Mouse (Mus musculus) heart, embryonic 13.5 days (tissue): ENCODE results near the gene Amotl1. TPM values are rescaled to one million over a fixed set of nuclear protein-coding genes. Genes with fewer than 3 reads are reported as not detected.

Source experiments
- ATAC-seq: fragments of 200-750 bp; cut with Nextera tagmentation; 2 replicates; pipeline ENCODE4 v1.8.0; 2017; ENCODE audit warnings: moderate TSS enrichment; ENCODE audit not compliant: insufficient number of reproducible peaks, low FRiP score, low TSS enrichment; ENCODE audit errors: extremely low read depth
- H3K27ac ChIP-seq: fragments of 300-500 bp; sonication (generic); replicated peaks from 2 replicates; pipeline ENCODE4 v1.5.1; 2015; ENCODE audit warnings: moderate library complexity, mild to moderate bottlenecking, inconsistent platforms
- H3K27me3 ChIP-seq: fragments of 300-500 bp; sonication (generic); replicated peaks from 2 replicates; pipeline ENCODE4 v1.6.1; 2015; ENCODE audit warnings: mild to moderate bottlenecking, inconsistent platforms
- H3K36me3 ChIP-seq: fragments of 300-500 bp; sonication (generic); 2 replicates; pipeline ENCODE4 v1.6.1; 2015; ENCODE audit warnings: mild to moderate bottlenecking, inconsistent platforms
- H3K4me1 ChIP-seq: fragments of 300-500 bp; sonication (generic); 2 replicates; pipeline ENCODE4 v1.6.1; 2015; ENCODE audit warnings: inconsistent platforms
- H3K4me2 ChIP-seq: fragments of 300-500 bp; sonication (generic); 2 replicates; pipeline ENCODE4 v1.6.1; 2015; ENCODE audit warnings: inconsistent platforms, mild to moderate bottlenecking, moderate library complexity
- H3K4me3 ChIP-seq: fragments of 300-500 bp; sonication (generic); 2 replicates; pipeline ENCODE4 v1.5.1; 2015; ENCODE audit warnings: moderate library complexity, mild to moderate bottlenecking, inconsistent platforms
- H3K9ac ChIP-seq: fragments of 300-500 bp; sonication (generic); 2 replicates; pipeline ENCODE4 v1.6.1; 2015; ENCODE audit warnings: inconsistent platforms, mild to moderate bottlenecking, moderate library complexity
- H3K9me3 ChIP-seq: fragments of 300-500 bp; sonication (generic); 2 replicates; pipeline ENCODE4 v1.6.1; 2016; ENCODE audit warnings: inconsistent platforms
- WGBS: fragments of 180-500 bp; shearing (Covaris S2); methylation state at CpG from one replicate; pipeline ENCODE4 v1.1.7; 2015; ENCODE audit warnings: mixed read lengths; 5-methylcytosine and 5-hydroxymethylcytosine counted together
- polyA plus RNA-seq: library from polyadenylated mRNA; unstranded; fragments of >200 nt; fragmentation: Nextera tagmentation; extraction: Ambion mirVana; gene quantifications from 2 replicates; pipeline ENCODE4 v1.2.1, GENCODE M21; 2015

Gene Amotl1
- polyA plus RNA-seq, 1 experiment from 2014 or later = 15.7 TPM

GRCm38 (mm10) chr9:14663591-14663990 is 18.7 kb upstream of the Amotl1 start:
- Histone ChIP-seq H3K9me3 (no peaks in the 10 kb centered on the region), H3K4me1 (peaks cover 29% of the 10 kb centered on the region), H3K27me3 (no peaks in the 10 kb centered on the region), H3K36me3 (no peaks in the 10 kb centered on the region), H3K4me2 (no peak overlapping the region), H3K9ac (no peak overlapping the region), H3K4me3 (no peak overlapping the region), H3K27ac (no peak overlapping the region)
- 91% methylated on average over 2 of the region's 2 CpGs for WGBS
- no peak for ATAC-seq

GRCm38 (mm10) chr9:14662876-14663275 is 18.0 kb upstream of the Amotl1 start:
- WGBS = 50% methylated on average over 7 of the region's 7 CpGs
- Histone ChIP-seq H3K27me3 (no peaks in the 10 kb centered on the region), H3K9ac (no peak overlapping the region), H3K36me3 (no peaks in the 10 kb centered on the region), H3K4me3 (no peak overlapping the region), H3K27ac (no peak overlapping the region), H3K4me2 (no peak overlapping the region), H3K4me1 (peaks cover 29% of the 10 kb centered on the region), H3K9me3 (no peaks in the 10 kb centered on the region)
- ATAC-seq = no peak

GRCm38 (mm10) chr9:14662138-14662537 is 17.3 kb upstream of the Amotl1 start:
- H3K9ac ChIP-seq = no peak overlapping the region

GRCm38 (mm10) chr9:14657926-14658325 is 13.1 kb upstream of the Amotl1 start:
- no peak overlapping the region for H3K4me3 ChIP-seq
- no peak overlapping the region for H3K27ac ChIP-seq
- H3K4me2 ChIP-seq = no peak overlapping the region
- H3K36me3 ChIP-seq = no peaks in the 10 kb centered on the region
- ATAC-seq = no peak
- H3K4me1 ChIP-seq = peaks cover 23% of the 10 kb centered on the region
- H3K27me3 ChIP-seq = no peaks in the 10 kb centered on the region
- WGBS = 45% methylated on average over 2 of the region's 2 CpGs
- H3K9ac ChIP-seq = no peak overlapping the region
- no peaks in the 10 kb centered on the region for H3K9me3 ChIP-seq

More at GRCm38 (mm10) chr9:14662138-14662537, 17.3 kb upstream of the Amotl1 start:
- H3K4me1 ChIP-seq = peaks cover 29% of the 10 kb centered on the region
- no peak overlapping the region for H3K4me2 ChIP-seq
- H3K9me3 ChIP-seq = no peaks in the 10 kb centered on the region
- WGBS = 81% methylated on average over 9 of the region's 9 CpGs
- ATAC-seq = no peak
- no peak overlapping the region for H3K4me3 ChIP-seq
- no peak overlapping the region for H3K27ac ChIP-seq
- H3K27me3 ChIP-seq = no peaks in the 10 kb centered on the region
- H3K36me3 ChIP-seq = no peaks in the 10 kb centered on the region

- ATAC-seq = no peak
- no peak overlapping the region for H3K27ac ChIP-seq
- no peaks in the 10 kb centered on the region for H3K36me3 ChIP-seq
- no peak overlapping the region for H3K4me2 ChIP-seq
- H3K27me3 ChIP-seq = no peaks in the 10 kb centered on the region
- H3K4me1 ChIP-seq = 0 out of 2 replicates have a peak, but pooled peaks cover 8% of the 10 kb centered on the region
- WGBS = 74% methylated on average over 2 of the region's 2 CpGs
- no peak overlapping the region for H3K9ac ChIP-seq
- H3K9me3 ChIP-seq = no peaks in the 10 kb centered on the region
- no peak overlapping the region for H3K4me3 ChIP-seq
Measured at GRCm38 (mm10) chr9:14654010-14654409, 9.2 kb upstream of the Amotl1 start.

DNA sequence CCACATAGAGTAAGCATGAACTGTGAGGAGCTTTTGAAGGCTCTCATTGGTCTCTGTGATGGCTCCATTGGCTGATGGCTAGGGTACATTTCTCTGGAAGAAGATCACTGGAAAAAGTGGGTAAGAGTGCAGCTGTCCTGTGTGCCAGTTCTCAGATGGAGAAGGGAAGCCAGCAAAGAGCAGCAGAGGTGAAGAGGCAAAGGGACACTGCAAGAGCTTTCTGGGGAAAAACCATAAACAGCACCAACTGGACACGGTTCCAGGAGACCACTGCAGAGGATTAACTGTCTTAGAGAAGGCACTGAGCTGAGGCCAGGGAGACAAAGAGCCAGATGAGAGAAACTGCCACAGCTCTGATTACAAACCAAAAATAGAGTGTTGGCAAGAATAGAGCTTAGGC is 7.9 kb upstream of the Amotl1 start:
- Histone ChIP-seq H3K4me1 (0 out of 2 replicates have a peak, but pooled peaks cover 8% of the 10 kb centered on the region), H3K27ac (no peak overlapping the region), H3K4me2 (no peak overlapping the region), H3K9ac (no peak overlapping the region), H3K36me3 (no peaks in the 10 kb centered on the region), H3K27me3 (no peaks in the 10 kb centered on the region), H3K9me3 (no peaks in the 10 kb centered on the region), H3K4me3 (no peak overlapping the region)
- 53% methylated on average over 1 of the region's 1 CpGs for WGBS
- ATAC-seq = no peak

GRCm38 (mm10) chr9:14647849-14648248 is 3.0 kb upstream of the Amotl1 start:
- Histone ChIP-seq H3K27ac (no peak overlapping the region), H3K27me3 (no peaks in the 10 kb centered on the region), H3K9ac (no peak overlapping the region), H3K4me2 (no peak overlapping the region), H3K4me3 (no peak overlapping the region), H3K4me1 (peaks cover 11% of the 10 kb centered on the region), H3K9me3 (0 out of 2 replicates have a peak, but pooled peaks cover 4% of the 10 kb centered on the region), H3K36me3 (no peaks in the 10 kb centered on the region)
- WGBS = 71% methylated on average over 8 of the region's 8 CpGs
- ATAC-seq = no peak

DNA sequence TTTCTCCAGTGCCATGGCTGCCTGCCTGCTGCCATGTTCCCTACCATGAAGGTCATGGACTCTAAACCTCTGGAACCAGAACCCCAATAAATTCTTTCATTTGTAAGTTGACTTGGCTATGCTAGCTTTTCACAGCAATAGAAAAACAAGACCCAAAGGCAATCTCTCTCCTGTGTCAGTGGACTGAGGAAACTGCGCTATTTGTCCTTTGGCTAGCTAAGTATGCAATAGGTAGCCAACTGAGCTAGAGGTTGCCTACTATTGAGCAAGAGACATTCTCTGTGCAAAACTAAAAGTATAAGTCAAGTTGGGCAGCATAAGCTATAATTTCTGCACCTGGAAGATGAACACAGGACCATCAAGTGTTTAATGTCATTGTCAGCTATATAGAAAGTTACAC is 1.8 kb upstream of the Amotl1 start:
- 86% methylated on average over 1 of the region's 1 CpGs for WGBS
- Histone ChIP-seq H3K9me3 (0 out of 2 replicates have a peak, but pooled peaks cover 4% of the 10 kb centered on the region), H3K4me1 (peaks cover 20% of the 10 kb centered on the region), H3K27ac (no peak overlapping the region), H3K36me3 (no peaks in the 10 kb centered on the region), H3K4me3 (no peak overlapping the region), H3K4me2 (no peak overlapping the region), H3K9ac (no peak overlapping the region), H3K27me3 (no peaks in the 10 kb centered on the region)
- ATAC-seq = no peak

DNA sequence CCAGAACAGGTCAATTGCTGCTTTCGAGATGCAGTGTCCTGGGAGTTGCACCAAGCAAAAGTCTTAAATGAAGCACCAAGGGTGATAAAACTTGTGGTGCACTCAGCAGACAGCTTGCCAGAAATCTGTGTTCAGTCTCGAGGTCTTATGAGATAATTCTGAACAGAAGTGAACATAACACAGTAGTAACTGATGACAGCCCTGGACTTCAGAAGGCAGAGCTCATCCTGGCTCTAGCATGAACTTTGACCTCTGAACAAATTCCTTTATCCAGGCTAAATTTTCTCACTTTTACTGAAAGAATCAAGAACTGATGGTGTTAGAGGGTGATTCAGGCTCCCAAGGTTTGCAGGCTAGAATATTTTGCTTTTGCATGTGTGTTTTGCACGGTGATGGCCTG is 1.2 kb upstream of the Amotl1 start:
- Histone ChIP-seq H3K4me3 (no peak overlapping the region), H3K4me1 (peaks cover 26% of the 10 kb centered on the region), H3K27ac (no peak overlapping the region), H3K4me2 (no peak overlapping the region), H3K27me3 (no peaks in the 10 kb centered on the region), H3K9ac (no peak overlapping the region), H3K9me3 (0 out of 2 replicates have a peak, but pooled peaks cover 4% of the 10 kb centered on the region), H3K36me3 (no peaks in the 10 kb centered on the region)
- ATAC-seq = no peak
- 52% methylated on average over 3 of the region's 3 CpGs for WGBS

- H3K4me1 ChIP-seq = peaks cover 40% of the 10 kb centered on the region
Measured at GRCm38 (mm10) chr9:14643328-14643727, 1.5 kb downstream of the Amotl1 start.

GRCm38 (mm10) chr9:14642251-14643021 is 2.4 kb downstream of the Amotl1 start:
- no peak overlapping the region for H3K4me3 ChIP-seq
- 0 out of 2 replicates have a peak, but pooled peaks cover 4% of the 10 kb centered on the region for H3K9me3 ChIP-seq
- H3K9ac ChIP-seq = no peak overlapping the region
- H3K27me3 ChIP-seq = no peaks in the 10 kb centered on the region
- H3K27ac ChIP-seq = peak overlapping the region; percentile 73
- WGBS = 14% methylated on average over 5 of the region's 5 CpGs
- peaks cover 40% of the 10 kb centered on the region for H3K4me1 ChIP-seq
- ATAC-seq = peak; percentile 20; the same call in 1 of the 2 replicates
- no peak overlapping the region for H3K4me2 ChIP-seq
- H3K36me3 ChIP-seq = no peaks in the 10 kb centered on the region

More at GRCm38 (mm10) chr9:14643328-14643727, 1.5 kb downstream of the Amotl1 start:
- Histone ChIP-seq H3K27ac (peak overlapping the region; percentile 73), H3K9ac (0 out of 2 replicates have a peak overlapping the region, but pooled peaks have one; percentile 2), H3K9me3 (0 out of 2 replicates have a peak, but pooled peaks cover 4% of the 10 kb centered on the region), H3K4me3 (no peak overlapping the region), H3K4me2 (no peak overlapping the region), H3K27me3 (no peaks in the 10 kb centered on the region), H3K36me3 (no peaks in the 10 kb centered on the region)
- ATAC-seq = no peak; the same call in 1 of the 2 replicates
- WGBS = 61% methylated on average over 6 of the region's 6 CpGs
